Mouse (Mus musculus) embryo, embryonic 11 days (tissue): ENCODE measurements at regions not wholly inside any gene's neighbourhood (a gene's known extent, or its start where the extent isn't known, plus 50 kb on each side); places are given as distances from the start of the nearest gene placed in this dataset.

Experiments
- DNase-seq: peaks from one replicate; pipeline ENCODE4 v3.0.0-alpha.2; 2015

DNA sequence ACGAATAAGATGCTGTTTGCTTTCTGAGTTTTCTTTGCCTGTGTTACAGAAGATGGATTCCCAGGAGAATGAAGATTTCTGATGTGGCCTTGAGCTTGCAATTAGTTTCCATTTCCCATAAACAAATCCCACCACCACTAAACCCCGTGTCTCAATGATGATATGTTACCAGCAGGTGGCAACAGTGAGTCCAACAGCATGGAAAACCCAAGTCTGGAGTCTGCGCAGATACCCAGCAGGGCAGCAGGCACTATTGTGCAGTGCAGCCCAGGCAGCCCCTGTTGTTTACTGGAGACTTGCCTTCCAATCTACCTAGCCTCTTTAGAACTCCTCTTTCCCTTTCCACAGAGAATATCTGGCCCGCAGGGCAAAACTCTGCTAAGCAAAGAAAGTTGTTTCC is 62.7 kb downstream of the Bmp2 start:
- peak; percentile 81 for DNase-seq

DNA sequence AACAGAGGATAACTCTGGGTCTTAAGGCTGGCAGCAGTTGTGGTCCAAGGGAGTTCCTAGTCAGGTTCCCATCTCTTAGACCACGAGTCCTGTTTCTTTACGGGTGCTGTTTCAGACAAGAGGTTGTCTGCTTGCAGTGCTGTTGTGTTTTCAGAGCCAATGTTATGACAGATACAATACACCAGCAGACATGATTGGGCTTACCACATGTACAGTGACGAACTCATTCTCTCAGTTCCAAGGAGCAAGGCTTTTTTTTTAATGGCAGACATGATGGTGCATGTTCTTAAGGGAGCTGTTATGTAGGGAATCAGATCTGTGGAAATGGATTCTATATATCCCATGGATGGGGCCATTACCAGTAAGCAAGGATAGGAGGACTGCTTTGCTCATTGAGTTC is 63.3 kb downstream of the Bmp2 start:
- no peak for DNase-seq

DNA sequence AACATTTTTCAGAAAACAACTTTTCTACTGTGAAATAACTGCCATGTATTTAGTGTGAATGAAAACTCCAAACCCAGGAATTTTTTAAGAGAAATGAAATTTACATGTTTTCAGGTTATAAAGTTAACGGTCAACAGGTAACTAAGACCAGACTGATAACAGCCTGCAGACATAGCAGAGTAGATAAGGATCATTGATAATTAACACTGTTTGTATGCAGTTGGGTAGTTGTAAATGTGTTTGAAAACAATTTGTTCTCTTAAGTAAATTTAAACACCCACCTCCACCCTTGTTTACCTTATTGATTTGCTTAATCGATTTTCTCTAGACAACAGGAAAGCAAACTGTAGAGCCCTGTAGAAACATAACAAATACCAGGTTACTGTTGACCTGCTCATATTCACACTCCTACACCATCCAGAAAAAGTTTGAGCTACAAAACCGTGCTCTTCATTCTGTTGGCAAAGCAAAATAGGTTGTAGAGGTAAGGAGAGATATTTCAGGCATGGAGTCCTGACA is 65.4 kb downstream of the Bmp2 start:
- DNase-seq = no peak

DNA sequence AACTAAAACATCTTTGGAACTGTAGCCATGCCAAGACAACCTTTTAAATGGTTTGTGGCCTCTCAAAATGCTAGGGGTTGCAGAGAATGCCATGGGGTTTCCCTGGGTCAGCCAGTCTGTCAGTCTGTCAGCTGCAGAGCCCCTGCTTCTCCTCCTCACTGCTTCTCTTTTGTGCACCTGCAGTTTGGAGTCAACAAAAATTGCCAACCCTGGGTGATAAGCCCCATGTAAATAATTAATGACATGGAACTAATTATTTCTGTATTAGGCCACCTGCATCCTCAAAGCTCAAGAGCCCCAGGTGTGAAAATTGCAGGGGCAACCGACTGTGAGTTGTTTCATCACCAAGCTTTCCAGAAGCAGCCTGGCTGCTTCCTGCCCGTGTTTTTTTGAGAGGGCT is 70.6 kb downstream of the Bmp2 start:
- no peak for DNase-seq

DNA sequence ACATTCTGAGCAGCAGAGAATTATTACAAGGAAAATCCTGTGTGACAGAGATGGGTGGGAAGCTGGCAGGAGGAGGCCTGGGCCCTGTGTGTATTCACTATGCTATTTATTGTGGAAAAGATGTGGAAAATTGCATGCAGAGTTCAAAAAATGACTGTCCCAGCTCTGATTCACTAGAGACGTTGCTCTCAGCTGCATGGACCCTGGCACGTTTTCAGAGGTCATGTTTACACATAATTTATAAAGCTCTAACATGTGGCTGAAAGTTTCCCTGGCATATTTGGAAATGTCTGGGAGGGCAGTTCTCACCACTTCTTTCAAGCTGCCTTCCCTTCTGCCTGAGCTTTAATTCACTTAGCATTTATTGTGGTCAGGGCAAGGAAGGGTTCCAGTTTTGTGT is 73.6 kb downstream of the Bmp2 start:
- DNase-seq = no peak

DNA sequence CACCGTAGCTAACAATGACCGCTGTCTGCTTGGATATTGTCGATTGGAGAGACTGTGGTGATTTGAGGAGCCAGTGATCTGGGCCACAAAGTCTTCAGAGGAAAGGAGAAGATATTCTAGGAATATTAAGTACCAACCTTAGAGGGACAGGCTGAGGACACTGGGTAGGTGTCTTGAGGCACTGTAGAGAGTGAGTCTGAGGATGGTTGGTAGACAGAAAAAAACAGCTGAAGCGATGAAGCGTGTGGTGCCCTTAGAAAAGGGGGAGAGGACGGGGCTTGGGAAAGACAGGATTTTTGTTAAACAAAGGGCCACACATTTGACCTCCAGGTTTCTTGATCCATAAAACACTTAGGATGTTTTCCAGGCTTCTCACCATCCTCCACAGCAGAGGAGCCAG is 76.9 kb downstream of the Bmp2 start:
- DNase-seq = no peak

DNA sequence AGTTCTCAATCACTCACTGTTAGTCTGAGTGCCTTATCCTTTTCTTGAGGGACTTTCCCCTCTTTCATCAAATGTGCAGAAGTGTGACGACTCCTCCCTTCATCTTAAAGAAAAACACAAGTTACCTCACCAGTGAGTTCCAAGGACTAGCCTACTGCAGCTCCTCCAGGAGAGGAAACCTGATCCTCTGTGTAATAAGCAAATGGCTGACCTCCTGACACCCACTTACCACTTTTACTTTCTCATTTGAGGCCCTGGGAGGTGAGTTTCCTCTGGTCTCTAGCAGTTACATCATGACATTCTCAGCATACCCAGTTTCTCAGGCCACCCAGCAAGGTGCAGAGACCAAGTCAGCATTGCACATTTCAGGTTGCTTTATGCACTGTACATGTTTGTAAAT is 83.5 kb downstream of the Bmp2 start:
- DNase-seq = peak; percentile 66

DNA sequence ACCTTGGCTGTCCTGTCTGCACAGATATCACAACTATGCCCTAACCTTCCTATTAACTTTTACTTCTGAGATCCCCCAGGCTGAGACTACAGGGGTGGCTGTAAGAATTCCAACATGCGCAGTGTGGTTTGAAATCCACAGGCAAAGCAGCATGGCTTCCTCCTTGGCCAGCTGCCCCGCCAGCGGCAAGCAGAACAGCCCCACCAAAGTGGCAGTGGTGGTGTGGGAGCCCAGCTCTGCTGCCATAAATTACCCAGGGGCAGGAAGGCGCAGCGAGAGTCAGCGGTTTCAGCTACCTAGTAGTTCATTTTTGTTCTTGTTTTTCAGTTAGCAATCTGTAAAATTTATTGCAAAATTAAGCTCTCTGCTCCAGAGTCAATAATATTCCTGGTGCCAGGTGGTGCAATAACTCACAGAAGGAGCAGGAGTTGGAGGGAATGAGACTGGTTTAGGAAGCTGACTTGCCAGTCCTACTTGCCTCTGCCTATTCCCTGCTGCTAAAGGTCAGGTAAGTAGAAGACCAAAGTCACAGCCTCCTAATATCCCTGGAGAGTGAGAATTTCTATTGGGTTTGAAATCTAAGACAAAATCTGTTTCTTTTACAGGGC is 98.0 kb downstream of the Bmp2 start:
- DNase-seq = no peak

DNA sequence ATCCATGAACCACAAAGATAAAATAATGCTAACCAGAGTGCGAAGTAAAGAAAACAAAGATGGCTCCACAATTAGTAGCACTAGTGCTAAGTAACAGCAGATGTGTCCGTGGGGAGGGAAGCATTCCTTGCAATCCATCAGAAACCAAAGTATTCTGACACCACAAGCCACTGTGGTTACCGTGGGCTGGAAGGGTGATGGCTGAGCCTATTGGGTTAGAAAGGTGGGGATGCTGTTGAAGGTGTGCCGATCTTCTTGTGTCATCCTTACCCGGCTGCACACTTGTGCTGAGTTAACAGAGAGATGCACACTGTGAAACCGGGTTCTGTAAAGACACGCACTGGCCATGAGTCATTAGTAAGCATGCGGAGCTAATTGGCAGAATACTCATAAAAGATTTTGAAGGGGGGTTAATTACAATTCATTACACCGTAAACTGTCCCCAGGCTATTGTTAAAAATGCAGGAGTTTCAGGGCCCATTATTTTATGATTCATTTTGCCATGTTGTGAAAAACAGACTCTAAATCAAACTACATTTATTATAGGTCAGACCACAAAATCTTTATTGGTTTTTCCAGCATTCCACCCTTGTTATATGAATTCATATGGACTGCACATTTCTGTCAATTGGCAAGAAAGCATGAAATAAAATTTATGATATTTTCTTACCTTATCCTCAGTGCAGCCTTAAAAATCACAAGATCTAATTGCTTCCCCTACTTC is 114.5 kb downstream of the Bmp2 start:
- DNase-seq = peak; percentile 14

DNA sequence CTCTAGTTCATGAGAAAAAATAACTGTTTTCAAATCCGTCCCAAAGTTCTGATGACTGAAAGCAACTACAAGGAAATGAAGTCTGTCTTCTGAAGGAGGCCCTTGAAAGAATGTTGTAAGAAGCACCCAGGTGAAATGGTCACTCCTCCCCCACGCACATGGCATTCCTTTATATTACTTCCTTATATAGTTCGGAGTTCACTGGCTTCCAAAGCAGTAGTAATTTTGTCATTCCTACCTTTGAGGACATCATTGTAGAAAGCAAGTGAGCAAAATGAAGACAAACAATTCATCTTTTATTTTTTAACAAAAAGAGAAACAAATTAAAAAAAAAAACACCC is 115.1 kb downstream of the Bmp2 start:
- DNase-seq = no peak

DNA sequence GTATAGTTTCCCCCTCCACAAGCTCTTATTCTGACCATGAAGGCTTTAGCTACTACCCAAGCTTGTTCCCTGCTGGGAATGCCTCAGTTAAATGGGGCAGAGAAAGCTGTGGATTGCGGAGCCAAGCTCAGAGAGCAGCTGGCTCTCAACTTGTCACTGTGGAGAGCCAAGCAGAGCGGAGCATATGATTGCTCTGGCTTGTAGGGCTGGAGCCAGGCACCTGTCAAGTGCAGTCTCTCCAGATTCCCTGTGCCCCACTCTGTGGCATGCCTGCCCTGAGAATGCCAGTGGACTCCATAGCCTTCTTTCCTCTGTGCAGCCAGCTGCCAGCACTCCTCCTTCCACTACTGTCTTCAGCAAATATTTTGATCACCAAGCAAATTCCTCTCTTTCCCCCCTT is 117.9 kb downstream of the Bmp2 start:
- no peak for DNase-seq

DNA sequence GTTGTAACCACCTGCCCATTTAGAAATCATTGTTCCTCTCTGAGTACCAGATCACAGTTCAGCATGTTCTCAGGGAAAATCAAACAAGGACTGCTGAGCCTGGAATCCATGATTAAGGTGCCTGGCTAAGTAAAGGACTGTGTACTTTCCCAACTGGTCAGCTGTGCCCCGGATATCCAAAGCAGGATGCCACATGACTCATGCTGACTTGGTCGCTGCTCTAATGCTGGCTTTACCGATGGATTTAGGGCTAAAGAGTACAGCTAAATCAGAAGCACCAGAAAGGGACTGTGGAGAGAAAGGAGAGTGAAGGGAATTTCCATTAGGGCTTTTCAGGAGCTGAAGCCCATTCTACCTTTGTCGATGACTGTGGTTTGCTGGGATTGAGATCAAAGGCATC is 119.6 kb downstream of the Bmp2 start:
- no peak for DNase-seq

DNA sequence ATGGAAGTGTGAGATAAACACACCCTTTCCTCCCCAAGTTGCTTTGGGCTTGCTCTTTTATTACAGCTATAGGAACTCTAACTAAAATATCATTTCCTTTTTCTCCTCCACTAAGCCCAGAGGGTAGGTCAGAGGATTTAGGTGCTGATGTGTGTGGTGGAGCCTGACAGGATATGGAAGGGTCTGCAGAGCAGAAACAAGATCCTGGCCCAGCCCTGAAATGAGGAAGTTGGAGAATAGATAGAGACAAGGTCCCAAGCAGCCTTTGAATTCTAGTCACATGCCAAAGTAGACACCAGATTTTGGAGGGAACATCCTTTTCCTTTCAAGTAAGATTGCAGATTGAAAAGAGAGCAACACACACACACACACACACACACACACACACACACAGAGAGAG is 132.4 kb downstream of the Bmp2 start:
- no peak for DNase-seq

DNA sequence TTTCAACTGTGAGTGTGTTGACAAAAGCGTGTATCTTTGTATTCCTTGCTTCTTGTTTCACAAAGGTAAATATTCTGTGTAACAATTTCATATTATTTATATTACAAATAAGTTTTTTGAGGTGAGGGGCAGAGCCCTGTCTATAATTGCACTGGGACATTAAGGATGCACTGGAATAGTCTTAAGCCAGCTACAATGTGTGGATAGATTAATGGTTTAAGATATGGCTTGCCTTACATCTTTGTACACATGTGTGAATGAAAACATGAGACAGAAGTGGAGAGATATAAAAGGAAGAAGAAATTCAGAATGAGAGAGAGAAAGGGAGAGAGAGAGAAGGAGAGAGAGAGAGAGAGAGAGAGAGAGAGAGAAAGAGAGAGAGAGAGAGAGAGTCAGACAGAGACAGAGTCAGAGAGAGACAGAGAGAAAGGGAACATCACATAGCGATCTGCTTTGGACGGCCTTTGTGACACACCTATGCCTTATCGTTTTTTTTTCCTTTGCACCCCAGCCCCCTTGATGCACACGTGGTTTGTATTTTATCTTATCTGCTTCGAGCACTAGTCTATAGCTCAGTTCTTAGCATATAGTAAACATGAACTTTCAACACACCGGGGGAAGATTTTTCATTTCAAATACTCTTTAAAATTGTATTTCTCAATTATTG is 136.3 kb downstream of the Bmp2 start:
- DNase-seq = no peak

DNA sequence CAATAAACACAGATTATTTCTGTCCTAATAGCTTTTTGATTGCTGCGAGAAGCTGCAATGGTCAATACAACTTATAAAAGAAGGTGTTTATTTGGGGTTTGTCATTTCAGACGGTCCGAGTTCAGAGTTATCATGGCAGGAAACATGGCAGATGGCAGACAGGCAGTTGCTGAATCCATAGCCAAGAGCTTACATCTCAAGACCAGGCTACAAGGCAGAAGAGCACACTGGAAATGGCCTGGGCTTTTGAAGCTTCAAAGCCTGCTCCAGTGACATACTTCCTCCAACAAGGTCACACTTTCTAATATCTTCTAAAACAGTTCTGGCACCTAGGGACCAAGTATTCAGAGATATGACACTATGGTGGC is 136.8 kb downstream of the Bmp2 start:
- DNase-seq = no peak

DNA sequence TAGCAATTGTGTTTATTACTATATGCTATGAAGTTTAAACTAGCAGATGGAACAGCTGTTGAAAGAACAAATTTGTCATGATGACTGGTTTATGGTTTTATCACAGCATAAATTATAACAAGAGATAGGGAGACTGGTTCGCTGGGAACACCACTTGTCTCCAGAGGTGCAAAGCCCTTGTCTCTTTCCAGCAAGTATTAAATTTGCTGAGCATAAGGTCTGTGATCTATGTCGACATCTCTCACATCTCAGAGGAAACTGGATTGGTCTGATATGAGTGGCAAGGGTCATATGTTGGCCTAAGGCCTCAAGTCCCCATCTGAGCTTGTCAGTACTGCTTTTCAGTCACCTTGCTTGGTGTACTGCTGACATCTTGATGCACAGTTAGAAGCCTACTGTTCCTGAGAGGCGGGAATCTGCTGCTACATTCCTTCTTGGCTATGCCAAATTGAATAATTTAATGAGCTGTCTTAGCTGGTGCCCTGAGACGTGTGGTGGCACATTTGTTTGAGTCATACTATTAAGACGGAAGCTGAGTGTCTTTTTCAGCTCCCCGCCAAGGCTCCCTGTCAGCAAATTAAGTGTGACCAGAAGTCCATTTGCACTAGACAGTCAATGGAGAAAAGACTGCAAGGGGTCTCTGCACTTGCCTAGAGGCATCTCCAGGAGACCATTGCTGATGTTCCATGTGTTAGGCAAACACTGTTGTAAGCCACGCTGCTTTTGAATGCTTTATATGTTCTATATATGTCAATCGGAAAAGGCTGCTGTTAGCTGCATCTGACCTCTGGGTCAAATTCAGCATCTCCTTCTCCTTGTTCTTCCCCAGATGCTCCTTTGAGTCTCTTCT is 157.0 kb downstream of the Bmp2 start:
- DNase-seq = no peak

DNA sequence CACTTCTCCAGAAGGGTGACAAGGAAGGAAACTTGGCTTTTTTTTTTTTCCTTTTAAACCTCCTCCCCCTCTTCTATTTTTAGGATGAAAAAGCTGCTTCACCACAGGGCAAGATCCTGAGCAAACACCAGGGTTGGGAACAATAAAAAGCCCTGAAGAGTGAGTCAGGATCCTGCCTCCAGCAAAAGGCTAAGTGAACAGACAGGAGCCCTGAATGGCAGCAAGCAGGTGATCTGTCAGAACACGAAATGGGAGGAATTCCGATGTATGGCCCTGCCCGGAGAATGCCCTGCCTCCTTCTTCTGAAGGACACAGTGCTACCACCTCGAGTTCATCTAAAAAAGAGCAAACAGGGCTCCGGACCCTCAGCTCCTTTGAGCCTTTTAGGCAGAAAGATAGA is 164.3 kb downstream of the Bmp2 start:
- DNase-seq = no peak

DNA sequence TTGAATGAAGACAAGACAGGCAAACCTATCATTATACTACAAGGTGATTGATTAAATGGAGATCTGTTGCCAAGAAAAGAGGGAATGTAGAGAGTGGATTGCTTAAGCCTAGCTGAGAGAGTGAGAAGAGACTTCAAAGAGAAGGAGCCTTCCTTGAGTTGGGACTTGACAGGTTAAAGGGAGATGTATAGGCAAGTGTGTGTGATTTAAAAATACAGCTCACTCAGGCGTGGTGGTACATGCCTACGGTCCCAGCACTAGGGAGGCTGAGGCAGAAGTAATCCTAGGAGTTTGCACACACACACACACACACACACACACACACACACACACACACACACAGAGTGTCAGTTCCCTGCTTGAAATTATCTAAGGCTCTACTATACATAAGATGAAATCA is 165.1 kb downstream of the Bmp2 start:
- DNase-seq = no peak

DNA sequence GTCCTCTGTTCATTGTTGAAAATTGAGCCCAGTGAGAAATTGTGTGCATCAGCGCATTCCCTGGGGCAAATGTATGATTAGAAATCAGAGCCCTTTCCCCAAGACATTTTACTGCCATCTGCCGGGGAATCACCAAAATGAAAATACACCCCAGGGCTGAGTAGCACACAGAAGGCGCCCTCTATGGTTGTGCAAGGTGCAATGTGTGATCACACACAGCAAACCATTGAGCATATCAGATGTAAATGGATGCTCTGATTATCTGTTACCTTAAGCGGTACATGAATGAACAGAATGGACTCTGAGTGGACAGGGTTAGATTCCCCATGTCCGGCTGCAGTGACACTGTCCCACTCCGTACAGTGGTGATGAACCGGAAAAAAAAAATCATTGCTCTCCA is 172.4 kb downstream of the Bmp2 start:
- peak; percentile 34 for DNase-seq

DNA sequence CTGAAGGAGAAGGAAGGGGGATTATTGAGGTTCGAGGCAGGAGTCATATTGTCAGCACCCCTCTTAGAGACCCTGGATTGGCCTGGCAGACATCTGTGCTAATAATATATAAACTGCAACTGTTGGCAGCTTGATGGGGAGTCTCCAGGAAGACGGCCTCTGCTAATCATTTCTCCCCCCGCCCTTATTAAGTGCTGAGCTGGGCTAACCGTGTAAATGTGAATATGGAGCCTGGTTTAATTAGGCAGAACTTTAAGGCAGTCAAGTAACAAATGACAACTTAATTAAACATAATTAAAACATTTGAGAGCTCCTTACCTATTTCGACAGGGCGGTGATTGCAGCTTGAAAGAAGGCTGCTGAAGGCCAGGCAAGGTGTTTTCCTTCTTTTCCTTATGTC is 172.8 kb downstream of the Bmp2 start:
- no peak for DNase-seq

DNA sequence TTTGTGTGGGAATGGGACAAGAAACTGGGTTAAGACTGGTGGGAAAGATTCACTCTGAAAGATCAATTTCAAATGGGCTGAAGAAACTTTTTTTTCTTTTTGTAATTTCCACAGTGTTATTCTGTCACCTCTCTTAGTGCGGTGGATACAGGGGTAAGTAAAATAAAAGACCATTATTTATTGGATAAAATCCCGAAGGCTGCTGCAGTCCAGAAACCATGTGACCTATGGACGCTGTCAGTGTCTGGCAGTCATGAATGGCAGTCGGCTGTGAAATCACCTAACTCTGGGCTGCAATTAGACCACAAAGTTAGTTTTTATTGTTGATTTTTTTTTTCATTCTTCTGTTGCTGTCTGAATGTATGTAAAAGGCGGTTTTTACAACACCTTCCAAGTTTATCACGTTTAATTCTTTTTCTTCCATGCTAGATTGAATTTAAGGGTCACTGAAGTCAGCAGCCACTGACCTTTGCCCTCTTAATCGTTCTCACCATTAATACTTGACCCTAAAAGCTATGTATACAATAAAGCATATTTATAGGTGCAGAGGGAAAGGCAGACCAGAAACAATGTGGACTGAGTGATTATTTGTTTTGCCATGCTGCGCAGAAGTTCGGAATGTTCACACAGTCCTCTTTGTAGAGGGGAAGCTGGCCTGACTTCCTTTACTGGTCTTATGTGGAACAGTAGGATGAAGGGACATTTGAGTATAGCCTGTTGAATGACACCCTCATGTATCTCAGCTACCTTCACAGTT is 182.7 kb downstream of the Bmp2 start:
- peak; percentile 19 for DNase-seq

DNA sequence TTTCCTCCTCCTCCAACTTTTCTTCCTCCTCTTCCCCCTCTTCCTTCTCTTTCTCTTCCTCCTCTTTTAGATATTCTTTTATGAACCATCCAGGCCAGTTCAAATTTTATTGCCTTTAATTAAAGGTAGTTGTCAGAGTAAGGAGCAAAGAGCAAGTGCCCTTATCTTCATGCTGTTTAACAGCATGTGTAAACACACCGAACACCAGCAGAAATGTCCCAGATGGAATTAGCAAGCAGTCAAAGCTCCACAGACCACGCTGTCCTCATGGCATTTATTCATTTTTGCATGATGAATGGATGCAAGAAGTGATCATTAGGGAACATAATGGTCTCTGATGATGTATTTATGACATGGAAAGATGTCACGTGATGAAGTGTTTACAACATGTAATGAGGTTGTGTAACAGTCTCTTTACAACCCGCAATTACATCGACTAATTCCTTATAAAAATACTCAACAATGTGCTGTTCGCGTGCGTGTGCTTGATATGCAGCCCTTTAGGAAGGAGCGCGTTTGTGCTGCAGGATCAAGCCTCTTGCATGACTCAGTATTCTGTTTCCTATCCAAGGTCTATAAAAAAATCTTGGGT is 187.0 kb downstream of the Bmp2 start:
- no peak for DNase-seq
